Mouse (Mus musculus) layer of hippocampus, postnatal 14 days (tissue): ENCODE measurements around the gene Parp2. TPM values are rescaled to one million over a fixed set of nuclear protein-coding genes. Genes with fewer than 3 reads are reported as not detected.
A peak's percentile ranks its signal among the peaks of the same experiment; 100 is the strongest.
"Not testable (repeated sequence)": the region's sequence is repeated elsewhere in the genome, so short reads cannot be mapped to it uniquely, and the experiment has no call there.

Experiments used
- DNase-seq, 2 experiments: peaks; one replicate each; pipeline ENCODE4 v3.0.0; 2021 to 2022; ENCODE audit warnings: low spot score in 2 of 2, mixed read lengths in 1 of 2
- long read RNA-seq, 2 experiments: library from polyadenylated mRNA; stranded (forward); transcript quantifications; one replicate each; pipeline ENCODE4 v2.0.0; 2021
- total RNA-seq, 2 experiments: library from RNA; stranded (reverse); gene quantifications; 2 replicates each; pipeline ENCODE4 v1.2.3; 2021

The Parp2 gene
- 10 to 100 TPM; 21.6 to 30.1 TPM for total RNA-seq
- long read RNA-seq, experiment 1, transcript Parp2-206 (15 exons, 2,173 nt) = minor isoform, 5 of 44 reads
- long read RNA-seq, experiment 1, transcript Parp2-201 (16 exons, 1,894 nt) = major isoform, 31 of 44 reads
- long read RNA-seq, experiment 1, partial matches to known transcripts = 4 of 44 reads
- long read RNA-seq, experiment 1, other reads (novel, unspliced or antisense) = 4 of 44 reads
- long read RNA-seq, experiment 2, transcript Parp2-201 (16 exons, 1,894 nt) = major isoform, 30 of 52 reads
- long read RNA-seq, experiment 2, transcript Parp2-206 (15 exons, 2,173 nt) = minor isoform, 10 of 52 reads
- long read RNA-seq, experiment 2, partial matches to known transcripts = 3 of 52 reads
- long read RNA-seq, experiment 2, other reads (novel, unspliced or antisense) = 9 of 52 reads

DNA sequence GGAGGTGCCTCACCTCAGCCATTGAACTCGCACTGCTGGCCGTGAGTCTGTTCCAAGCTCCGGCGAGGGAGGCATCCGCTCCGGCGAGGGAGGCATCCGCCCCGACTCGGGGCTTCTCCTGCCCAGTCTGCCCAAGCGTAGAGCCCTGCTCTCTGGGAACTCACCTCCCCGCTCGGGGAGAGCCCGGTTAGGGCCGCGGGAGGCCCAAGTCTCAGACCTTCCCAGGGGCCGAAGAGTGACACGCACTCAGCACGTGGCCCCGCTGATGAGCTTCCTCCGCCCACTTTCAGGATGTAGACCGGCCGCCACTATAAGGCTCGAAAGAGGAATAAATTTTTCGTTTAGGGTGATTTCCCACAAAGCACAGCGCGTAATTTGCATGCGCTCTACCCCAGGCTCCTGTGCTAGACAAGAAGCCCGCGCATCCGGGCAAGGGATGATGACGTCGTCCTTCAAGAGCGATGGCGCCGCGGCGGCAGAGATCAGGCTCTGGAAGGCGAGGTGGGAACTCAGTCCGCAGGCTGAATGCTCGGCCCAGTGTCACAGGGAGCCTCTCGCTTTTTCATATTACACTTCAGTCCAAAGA, at the start of gene Parp2, which contains the start of gene Ccnb1ip1:
Gene Parp2, plus strand, starts transcription at position 355 of the 586 bp plus-strand sequence.
Gene Ccnb1ip1, minus strand, starts transcription at position 246 of the 586 bp plus-strand sequence.
- peak; percentile 99 to 100 for DNase-seq

DNA sequence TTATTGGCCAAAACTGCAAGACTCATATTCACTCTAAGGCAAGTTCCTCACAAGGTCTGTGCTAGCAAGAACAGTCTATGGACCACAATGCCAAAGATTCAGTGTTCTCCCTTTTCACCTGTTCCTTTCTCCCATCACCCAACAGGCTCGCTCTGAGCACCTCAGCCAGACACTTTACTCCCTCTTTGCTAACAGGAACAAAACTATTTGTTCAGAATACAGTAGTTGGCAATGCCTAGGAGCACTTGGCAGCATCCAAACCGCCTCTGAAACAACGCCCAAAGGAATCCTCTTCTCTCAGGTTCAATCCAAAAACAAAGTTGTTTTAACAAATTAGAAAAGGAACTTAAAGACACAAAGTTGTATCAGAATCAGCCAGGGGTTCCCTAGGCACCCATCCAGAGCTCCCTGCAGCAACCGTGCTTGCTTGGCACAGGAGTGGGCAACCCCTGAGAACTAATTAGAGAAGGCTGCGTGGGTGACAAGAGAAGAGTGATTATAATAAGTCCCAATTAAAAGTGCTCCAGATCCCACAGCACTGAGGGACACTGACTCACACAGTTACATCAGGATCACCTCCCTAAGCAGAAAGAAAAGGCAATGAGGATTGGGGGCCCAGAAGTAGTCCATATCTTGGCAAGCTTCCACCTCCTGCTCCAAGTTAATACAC, 49.1 kb upstream of the Parp2 start:
- DNase-seq = peak; percentile 7 to 12

DNA sequence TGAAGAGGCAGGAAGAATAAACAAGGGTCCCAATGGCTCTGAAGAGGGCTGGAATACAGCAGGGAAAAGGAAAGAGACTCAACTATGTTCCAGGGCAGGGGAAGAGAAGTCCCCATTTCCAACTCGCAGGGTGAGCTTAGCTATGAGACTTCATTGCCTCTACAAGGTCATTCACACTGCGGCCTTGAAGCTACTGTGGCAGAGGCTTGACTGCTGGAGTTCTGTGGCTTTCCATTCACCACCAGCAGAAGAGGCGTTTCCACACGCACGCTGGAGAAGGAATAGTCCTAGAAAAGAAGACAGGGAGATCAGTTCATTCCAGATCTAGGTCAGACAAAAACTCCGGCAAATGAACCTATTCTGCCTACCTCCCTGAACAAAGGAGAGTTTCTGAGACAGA, 41.9 kb upstream of the Parp2 start:
- no peak for DNase-seq

DNA sequence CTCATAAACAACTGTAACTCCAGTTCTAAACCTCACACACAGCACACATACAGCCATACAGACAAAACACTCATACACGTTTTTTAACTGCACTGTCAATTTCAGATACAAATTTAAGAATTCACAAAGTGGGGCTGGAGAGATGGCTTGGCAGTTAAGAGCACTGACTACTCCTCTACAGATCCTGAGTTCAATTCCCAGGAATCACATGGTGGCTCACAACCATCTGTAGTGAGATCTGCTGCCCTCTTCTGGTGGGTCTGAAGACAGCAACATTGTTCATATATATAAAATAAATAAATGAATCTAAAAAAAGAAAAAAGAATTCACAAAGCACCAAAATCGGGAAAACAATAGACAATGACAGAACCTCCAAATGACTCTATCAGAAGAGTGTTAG, 36.3 kb upstream of the Parp2 start:
- DNase-seq = no peak

DNA sequence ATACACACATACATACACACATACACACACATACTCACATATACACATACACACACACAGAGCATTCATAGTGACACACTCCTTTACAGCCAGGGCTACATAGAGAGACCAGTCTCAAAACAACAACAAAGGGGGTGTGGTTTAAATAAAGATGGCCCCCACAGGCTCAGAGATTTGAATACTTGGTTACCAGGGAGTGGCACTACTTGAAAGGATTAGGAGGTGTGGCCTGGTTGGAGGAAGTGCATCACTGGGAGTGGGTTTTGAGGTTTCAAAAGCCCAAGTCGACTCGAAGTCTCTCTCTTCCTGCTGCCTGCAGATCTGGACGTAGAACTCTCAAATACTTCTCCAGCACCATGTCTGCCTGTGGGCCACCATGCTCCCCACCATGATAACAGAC, 25.5 kb upstream of the Parp2 start:
- DNase-seq = no peak

DNA sequence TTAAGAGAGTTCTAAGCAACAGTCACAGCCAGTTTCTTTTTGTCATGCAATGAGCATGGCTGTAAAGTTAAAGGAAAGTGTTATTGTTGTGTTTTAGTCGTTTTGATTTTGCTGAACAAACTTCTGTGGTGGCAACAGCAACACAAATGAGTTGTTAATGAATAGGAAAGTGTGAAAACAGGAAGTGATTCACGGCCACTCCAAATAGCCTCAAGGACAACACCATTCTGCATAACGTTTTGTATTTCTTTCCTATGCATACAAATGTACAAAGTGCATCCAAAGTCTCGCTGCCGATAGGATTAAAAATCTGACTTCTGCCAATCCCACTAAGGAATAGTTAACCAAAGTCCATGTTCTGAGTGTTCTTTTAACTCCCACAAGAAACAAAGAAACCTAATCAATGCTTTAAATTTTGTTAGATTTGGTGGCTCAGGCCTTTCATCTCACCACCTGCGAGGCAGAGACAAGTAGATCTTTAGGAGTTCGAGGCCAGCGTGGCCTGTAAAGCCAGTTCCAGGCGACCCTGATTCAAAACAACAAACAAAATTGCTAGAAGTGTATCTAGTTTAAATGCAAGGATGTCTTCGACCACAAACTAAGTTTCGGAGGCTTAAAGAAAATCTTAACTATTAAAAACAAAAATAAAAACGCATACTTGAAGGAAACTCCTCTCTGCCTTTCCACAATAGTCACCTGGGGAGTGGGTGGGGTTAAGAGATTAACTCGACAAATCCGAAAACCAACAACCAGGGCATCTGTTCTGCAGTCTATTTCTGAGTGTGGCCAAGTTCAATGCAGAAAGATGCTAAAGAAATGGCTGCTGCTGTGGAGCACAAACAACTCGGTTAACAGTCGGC, 23.0 kb upstream of the Parp2 start:
- DNase-seq = no peak

DNA sequence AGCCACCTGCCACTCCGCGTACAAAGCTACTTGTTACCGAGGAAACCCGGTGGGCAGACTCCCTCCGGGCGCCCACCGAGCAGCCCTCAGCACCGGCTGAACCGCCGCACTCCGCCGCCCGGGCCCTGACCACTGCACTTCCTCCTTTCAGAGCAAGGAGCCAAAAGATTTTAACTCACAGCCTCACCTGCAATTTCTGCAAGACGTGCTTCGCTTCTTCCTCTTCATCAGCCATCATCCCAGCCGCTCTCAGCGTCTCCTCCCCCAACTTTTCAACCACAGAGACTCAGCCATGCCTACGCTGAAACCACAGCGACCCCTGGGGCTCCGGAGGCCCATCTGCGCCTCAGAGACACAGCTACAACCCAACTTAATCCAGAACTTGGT, 22.4 kb upstream of the Parp2 start, which contains the start of gene Ttc5:
Gene Ttc5, minus strand, starts transcription at position 269 of the 387 bp plus-strand sequence.
- peak; percentile 92 to 93 for DNase-seq

DNA sequence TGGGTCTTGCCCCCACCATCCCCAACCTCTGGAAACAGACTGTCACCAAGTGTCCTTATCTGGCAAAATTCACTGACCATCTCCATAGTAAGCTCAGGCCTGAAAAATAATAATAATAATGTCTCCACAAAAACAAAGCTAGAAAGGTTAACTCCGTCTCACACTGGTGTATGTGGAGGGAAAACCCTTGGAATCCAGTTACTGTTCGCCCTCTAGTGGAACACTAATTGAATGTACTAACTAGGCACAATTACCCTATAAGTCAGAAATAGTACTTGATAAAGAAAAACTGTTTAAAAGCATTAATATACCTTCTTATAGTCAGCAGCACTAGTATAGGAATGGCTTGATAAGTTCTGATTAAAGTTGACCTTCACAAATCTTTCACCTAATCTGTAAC, 19.5 kb upstream of the Parp2 start:
- DNase-seq = no peak

DNA sequence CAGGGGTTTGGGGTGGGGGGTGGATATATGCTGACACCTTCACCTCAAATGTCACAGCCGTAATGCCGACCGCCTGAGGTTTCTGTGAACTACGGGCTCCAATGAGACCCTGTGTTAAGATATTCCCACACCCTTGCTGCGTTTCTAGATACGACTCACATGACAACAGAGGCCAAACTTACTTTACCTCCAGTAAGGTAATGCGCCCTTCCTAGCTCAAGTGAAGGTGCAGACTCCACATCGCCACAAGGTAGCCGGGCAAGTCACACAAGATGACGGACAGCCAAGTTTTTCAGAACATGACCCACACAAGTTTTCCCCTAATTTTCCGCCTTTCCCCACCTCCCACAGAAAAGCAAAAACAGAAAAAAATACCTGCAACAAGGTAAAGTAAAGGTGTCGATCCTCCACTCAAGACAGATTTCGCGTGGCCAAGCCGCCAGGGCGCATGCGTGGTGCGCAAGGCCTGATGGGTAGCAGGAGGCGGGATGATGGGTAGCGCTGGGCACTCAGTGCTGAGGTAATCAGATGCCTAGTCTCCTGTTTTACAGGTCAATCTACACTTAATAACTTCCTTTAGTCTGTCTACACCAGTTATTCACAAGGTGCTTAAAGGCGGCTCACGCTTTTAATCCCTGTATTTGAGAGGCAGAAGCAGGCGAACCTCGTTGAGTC, 12.2 kb upstream of the Parp2 start:
- no peak for DNase-seq

DNA sequence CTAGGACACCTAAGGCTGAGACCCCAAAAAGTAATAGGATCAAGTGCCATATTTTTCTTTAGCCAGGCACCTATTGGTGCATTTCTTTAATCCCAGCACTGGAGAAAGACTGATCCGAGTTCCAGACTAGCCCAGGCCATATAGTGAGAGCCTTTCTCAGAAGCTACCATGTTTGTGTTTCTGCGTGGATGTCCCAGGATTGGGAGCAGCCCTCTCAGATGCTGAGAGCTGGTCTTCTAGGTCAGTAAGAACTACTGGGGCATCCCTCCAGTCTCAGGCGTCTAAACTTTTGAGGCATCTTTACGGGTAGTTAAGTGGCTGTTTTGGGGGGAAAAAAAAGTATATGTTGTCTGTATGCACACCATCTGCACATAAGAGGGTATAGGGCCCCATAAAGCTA, 11.7 kb upstream of the Parp2 start:
- DNase-seq = no peak

DNA sequence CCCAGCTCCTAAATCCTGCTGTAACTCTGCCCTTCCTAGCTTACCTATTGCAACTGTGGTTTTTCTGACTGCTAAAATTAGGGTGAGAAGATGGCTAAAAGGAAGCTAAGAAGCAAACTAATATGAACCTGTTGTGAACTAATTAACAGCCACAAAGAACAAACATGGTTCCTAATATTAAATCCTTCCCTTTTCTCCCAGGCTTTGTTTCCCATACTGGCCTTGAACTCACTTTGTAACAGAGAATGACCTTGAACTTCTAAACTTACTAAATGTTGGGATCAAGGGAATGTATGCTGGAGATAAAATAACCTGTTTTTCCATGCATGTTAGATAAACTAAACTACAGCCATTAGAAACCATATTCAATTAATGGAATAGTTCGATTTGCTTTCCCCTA, 11.2 kb upstream of the Parp2 start:
- no peak for DNase-seq

DNA sequence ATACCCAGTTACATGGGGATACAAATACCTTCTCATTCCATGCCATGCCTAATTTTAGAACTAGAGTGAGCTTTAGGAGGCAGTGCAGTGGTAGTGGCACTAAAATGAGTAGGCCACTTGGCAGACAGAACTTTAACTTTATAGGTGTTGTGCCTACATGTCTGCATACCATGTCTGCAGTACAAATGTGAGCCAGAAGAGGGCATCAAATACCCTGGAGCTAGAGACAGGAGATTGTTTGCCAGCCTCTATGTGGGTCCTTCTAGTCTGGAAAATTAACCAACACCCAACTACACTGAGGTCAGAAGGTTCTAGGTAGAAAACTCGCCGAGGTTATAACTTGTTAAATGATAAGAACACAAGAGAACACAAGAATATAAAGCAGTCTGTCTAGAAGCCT, 9.1 kb upstream of the Parp2 start:
- no peak for DNase-seq

DNA sequence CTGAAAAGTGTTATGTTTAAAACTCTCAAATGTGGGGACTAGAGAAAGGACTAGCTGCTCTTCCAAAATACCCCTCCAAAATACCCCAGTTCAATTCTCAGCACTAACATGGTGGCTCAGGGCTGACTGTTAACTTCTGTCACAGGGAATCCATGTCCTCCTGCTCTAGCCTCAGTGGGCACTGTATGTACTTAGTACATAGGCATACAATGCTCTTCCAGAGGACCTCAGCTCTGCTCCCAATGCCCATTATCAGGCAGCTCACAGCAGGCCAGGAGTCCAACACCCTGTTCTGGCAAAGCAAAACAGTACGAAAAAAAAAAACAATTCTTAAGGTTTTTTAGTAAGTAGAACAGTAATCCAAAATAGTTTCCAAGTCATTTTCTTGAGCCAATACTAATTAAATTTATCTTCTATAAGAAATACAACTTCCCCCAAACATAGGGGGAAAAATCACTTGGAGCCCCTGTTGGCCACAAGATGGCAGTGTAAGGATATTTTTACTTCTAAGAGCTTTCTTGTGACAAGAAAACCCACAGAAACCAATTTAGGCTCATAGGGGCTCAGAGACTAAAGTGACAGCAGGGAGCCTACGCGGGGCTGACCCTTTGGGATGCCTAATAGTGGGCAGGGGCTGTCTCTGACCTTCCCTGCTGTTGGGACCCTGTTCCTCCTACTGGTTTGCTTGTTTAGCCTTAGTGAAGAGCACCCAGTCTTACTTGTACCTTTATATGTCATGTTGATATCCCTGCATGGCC, 8.0 kb upstream of the Parp2 start:
- peak; percentile 20 to 68 for DNase-seq

DNA sequence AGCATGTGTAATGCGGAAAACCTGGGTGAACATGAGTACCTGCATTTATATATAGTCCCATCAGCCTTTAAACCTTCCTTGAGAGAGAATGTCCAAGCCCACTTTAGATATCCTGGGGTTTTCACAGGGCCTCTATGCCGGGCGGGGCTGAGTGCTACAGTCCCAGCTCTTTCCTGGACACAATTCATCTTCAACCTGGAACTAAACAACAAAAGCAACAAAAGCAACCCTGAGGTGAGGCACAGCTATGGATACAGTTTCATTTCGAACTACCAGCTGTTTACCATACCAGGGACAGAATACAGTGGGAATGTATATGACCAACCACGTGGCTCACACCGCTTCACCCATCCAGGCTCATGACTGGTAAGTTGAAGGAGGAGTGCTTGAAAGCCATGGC, 5.2 kb upstream of the Parp2 start:
- DNase-seq = no peak

DNA sequence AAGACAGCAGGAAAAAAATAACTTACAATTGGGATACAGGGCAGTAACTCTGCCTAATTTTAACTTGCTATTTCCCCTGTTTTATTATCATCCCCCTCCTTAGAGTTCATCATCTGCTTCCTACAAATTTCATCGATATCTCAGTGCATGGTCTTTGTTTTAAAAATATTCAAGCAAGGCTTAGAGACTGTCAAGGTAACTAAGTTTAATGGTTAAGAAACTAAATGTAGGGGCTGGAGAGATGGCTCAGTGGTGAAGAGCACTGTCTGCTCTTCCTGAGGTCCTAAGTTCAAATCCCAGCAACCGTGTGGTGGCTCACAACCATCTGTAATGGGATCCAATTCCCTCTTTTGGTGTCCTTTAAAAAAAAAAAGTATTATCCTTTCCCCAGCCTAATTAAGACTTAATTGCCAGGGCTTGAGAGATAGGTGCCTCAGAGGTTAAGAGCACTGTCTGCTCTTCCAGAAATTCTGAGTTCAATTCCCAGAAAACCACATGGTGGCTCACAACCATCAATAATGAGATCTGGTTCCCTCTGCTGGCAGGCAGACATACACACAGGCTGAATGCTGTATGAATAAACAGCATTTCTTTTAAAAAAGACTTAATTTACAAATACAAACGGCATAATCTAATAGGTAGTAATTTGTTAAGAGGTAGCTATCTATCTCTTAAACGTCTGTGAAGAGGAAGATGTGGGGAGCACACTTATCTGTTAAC, 4.6 kb upstream of the Parp2 start:
- no peak for DNase-seq

DNA sequence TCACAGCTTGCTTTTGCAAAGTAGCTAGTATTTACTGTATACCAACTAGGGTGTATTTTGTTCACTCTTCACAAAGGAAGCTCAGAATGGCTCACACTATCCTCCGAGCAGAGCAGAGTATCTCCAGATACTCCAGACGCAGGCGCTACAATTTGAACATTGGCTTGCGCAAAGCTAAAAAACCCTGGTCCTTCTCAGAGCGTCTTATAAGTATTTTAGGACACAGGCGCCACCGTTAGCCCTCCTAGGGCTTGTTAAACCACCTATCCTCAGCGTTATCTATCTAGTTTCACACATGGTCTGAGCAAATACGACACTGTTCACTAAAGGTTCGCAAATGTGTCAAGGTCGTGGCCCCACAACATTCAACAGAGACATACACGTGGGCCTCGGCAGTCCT, 3.0 kb upstream of the Parp2 start:
- DNase-seq = no peak

DNA sequence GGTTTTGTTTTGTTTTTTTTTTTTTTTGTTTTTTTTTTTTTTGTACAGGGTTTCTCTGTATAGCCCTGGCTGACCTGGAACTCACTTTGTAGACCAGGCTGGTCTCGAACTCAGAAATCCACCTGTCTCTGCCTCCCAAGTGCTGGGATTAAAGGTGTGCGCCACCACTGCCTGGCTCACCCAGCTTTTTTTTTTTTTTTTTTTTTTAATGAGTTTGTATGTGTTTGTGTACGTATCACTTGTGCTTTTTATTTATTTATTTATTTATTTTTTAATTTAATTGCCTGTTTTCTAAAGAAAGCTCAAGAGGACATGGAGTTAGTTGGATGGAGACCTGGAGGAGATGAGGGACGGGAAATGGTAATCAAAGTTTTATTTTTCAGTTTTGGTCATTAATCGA, 1.2 kb upstream of the Parp2 start:
- not testable (repeated sequence) for DNase-seq

DNA sequence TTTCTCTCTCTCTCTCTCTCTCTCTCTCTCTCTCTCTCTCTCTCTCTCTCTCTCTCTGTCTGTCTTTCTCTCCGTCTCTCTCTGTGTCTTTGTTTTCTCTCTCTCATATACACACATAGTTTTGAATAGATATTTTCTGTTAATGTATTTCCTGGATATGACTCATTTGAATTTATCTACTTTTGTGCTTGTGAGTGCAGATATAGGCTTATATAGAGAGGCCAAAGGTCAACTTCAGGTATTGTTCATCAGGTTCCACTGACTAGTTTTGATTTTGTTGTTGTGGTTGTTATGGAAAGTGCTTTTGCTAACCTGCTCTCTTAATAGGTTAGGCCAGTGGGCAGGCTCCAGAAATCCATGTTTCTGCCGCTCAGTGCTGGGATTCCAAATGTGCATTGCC, 5.4 kb downstream of the Parp2 start:
- no peak for DNase-seq

DNA sequence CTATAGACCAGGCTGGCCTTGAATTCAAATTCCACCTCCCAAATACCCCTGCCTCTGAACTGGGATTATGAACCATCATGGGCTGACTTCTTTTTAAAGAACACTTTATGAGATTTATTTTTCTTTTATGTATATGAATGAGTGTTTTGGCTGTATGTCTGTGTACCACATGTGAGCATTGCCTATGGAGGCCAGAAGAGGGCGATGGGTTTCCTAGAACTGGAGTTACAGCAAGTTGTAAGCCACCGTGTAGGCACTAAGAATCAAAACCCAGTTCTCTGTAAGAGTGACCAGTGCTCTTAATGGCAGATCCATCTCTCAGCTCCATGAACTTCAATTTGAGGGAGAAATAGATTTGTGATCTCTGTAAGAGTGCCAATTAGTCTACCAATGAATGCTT, 15.6 kb downstream of the Parp2 start:
- no peak for DNase-seq
